Mouse (Mus musculus) midbrain, embryonic 11.5 days (tissue): ENCODE measurements at regions not wholly inside any gene's neighbourhood (a gene's known extent, or its start where the extent isn't known, plus 50 kb on each side); places are given as distances from the start of the nearest gene placed in this dataset.

Experiments
- ATAC-seq: fragments of 200-750 bp; cut with Nextera tagmentation; 2 replicates; pipeline ENCODE4 v1.8.0; 2017; ENCODE audit warnings: moderate TSS enrichment, moderate library complexity; ENCODE audit not compliant: low FRiP score
- DNase-seq: peaks from one replicate; pipeline ENCODE4 v3.0.0; 2015; ENCODE audit warnings: low spot score; ENCODE audit errors: missing footprints
- H3K27ac ChIP-seq: fragments of 300-500 bp; sonication (generic); 2 replicates; pipeline ENCODE4 v1.5.1; 2014; ENCODE audit warnings: low read depth, low read length
- H3K27me3 ChIP-seq: fragments of 300-500 bp; sonication (generic); 2 replicates; pipeline ENCODE4 v1.6.1; 2014; ENCODE audit warnings: mild to moderate bottlenecking, low read length, moderate library complexity, mixed read lengths; ENCODE audit not compliant: control insufficient read depth, insufficient read depth
- H3K36me3 ChIP-seq: fragments of 300-500 bp; sonication (generic); 2 replicates; pipeline ENCODE4 v1.6.1; 2014; ENCODE audit warnings: mild to moderate bottlenecking, low read length, moderate library complexity, mixed read lengths; ENCODE audit not compliant: control insufficient read depth, insufficient read depth
- H3K4me1 ChIP-seq: fragments of 300-500 bp; sonication (generic); 2 replicates; pipeline ENCODE4 v1.6.1; 2014; ENCODE audit warnings: low read length; ENCODE audit not compliant: control insufficient read depth, insufficient read depth
- H3K4me2 ChIP-seq: fragments of 300-500 bp; sonication (generic); 2 replicates; pipeline ENCODE4 v1.6.1; 2014; ENCODE audit warnings: mild to moderate bottlenecking, moderate library complexity
- H3K4me3 ChIP-seq: fragments of 300-500 bp; sonication (generic); 2 replicates; pipeline ENCODE4 v1.5.1; 2014; ENCODE audit warnings: low read depth, low read length
- H3K9ac ChIP-seq: fragments of 300-500 bp; sonication (generic); 2 replicates; pipeline ENCODE4 v1.6.1; 2014; ENCODE audit warnings: low read length
- H3K9me3 ChIP-seq: fragments of 300-500 bp; sonication (generic); 2 replicates; pipeline ENCODE4 v1.6.1; 2016; ENCODE audit warnings: low read length; ENCODE audit not compliant: control insufficient read depth
- WGBS: fragments of 180-500 bp; shearing (Covaris S2); extraction: QIAGEN DNeasy Blood & Tissue Kit; methylation state at CpG from one replicate; pipeline ENCODE4 v1.1.7; 2014; 5-methylcytosine and 5-hydroxymethylcytosine counted together

DNA sequence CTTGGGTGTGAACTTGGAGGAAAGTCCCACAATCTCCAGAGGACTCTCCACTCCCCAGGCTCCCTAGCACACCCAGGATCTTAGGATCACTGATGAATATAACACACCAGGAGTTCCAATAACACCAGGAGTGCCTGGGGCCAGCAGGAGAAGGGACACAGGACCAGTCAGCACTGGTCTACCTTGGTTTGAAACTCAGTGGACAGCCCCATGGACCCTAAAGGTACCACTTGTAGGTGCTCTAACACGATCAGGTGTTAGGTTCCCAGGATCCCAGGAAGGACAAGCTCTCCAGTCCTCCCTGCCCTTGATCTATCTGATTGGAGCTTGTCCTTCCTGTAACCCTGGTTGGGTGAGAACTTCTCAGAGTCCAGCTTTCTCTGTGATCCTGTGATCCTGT, 554.6 kb downstream of the Sema5a start:
- DNase-seq (no peak), ATAC-seq (no peak)
- H3K4me1 ChIP-seq, result no peaks in the 10 kb centered on the region
- no peaks in the 10 kb centered on the region; the same call in 1 of the 2 replicates for H3K9me3 ChIP-seq
- H3K27ac ChIP-seq, result no peak overlapping the region
- no peak overlapping the region for H3K9ac ChIP-seq
- H3K27me3 ChIP-seq, result no peaks in the 10 kb centered on the region
- no peak overlapping the region for H3K4me3 ChIP-seq
- WGBS, result 91% methylated on average over 1 of the region's 1 CpGs
- H3K4me2 ChIP-seq, result no peak overlapping the region
- no peaks in the 10 kb centered on the region for H3K36me3 ChIP-seq

DNA sequence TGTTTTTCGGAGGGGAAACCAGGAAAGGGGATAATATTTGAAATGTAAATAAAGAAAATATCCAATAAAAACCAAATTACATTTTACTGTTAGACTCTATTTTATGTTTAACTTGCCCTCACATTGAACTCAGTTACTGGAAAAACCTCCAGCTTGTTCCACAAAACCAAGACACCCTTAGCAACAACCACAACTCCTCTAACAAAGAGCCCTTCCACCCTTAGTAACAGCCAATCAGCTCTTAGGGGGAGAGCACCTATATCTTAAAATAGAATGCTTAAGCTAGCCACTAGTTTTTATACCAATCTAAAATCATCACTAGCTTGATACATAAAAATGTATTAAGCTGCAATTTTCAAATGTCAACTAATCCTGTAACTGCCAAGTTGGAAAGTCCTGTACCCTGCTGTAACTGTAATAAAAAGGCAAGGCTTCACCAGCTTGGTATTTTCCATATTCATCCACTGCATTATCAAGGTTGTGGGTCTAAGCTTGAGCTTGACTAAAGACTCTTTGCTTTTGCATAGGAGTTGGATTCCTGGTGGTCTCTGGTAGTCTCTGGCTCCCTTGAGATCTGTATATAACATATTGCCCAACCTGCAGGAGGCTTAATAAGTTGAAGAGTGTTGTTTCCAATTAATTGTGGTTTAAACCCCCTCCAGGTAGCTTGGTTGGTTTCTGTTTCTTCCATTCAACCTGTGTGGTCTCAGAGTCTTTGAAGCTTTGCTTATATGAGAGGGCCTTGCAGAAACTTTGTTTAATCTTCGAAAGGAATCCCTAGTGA, 566.4 kb downstream of the Sema5a start:
- H3K9me3 ChIP-seq, result no peaks in the 10 kb centered on the region
- 87% methylated on average over 2 of the region's 2 CpGs for WGBS
- H3K4me1 ChIP-seq, result no peaks in the 10 kb centered on the region
- H3K9ac ChIP-seq, result no peak overlapping the region
- H3K4me3 ChIP-seq, result no peak overlapping the region
- H3K4me2 ChIP-seq, result no peak overlapping the region
- ATAC-seq (no peak), DNase-seq (no peak)
- H3K36me3 ChIP-seq, result no peaks in the 10 kb centered on the region
- no peak overlapping the region for H3K27ac ChIP-seq
- H3K27me3 ChIP-seq, result no peaks in the 10 kb centered on the region

DNA sequence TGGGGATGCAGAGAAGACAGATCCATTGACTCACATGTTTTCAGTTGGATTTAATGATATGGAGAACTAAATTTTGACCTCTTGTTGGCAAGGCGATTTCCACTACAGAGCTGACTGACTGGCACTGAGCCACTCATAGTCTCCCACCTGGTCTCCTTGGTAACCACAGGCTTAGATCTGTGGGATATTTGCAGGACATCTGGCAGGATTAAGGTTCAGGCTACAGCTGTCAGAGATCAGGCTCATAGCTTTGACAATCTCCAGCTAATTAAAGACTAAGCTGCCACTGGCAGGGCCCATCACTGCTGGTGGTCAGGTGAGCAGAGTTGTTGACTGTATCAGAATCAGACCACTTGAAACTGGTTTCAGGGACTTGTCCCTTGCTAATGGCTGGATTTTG, 595.4 kb downstream of the Sema5a start:
- H3K9me3 ChIP-seq, result no peaks in the 10 kb centered on the region
- no peaks in the 10 kb centered on the region for H3K4me1 ChIP-seq
- WGBS, result 74% methylated on average over 1 of the region's 1 CpGs
- DNase-seq, result no peak
- H3K36me3 ChIP-seq, result no peaks in the 10 kb centered on the region
- ATAC-seq, result no peak
- H3K27ac ChIP-seq, result no peak overlapping the region
- H3K9ac ChIP-seq, result no peak overlapping the region
- no peak overlapping the region for H3K4me3 ChIP-seq
- H3K4me2 ChIP-seq, result no peak overlapping the region
- no peaks in the 10 kb centered on the region for H3K27me3 ChIP-seq
